Comparison of ENCODE assay signal across 8 mouse cellular contexts in the genomic region with DNA sequence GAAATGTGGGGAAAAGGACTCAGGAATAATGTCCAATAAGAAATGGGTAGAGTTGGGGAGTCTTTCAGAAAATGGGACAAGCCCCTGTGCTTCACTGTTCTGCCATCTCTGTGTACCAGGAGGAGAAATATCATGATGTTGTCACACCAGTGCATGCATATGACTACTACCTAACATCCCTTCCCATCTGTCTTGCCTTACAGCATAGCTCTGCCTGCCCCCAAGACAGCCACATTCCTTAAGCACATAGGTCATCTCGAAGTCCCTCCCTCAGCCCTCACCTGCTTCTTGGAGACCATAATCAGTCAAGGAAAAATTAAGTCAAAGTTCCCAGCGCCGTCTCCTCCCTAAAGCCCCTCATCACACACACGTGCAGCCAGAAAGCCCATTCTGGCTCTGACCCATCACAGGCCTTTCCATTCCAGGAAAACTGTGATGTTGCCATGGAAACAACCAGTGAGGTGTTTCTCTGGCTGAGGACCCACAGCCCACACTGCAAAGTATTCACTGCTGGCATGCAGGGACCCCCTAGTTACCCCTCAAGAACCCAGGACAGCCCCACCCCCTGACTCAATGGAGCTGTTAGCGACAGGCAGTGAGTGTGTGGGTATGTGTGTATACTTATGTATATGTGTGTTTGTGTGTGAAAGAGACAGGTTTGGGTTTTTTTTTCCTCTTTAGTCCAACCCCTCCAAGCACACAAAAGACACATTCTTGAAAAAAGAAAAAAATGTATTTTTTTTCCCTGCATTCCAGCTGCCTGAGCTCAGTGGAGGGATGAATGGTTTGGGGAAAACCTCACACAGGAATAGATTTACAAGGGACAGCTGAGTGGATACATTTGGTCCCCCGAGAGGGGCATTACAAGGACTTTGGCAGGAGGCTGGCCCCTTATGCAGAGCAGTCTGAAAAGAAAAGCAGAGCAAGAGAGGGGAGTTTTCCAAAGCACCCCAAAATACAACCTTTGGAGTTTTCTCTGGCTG.
DNase-seq lines count a peak whose midpoint lies in the region; ATAC-seq and TF ChIP-seq lines count a peak whose summit lies in the region.
"Had no signal": no experiment of that assay in that cellular context is flagged by ENCODE, and none has a peak within 500 bp of the region (broad histone marks: within the 10 kb centered on the region; RNA-seq: fewer than 3 reads in every experiment).

No protein-coding gene starts in this region.

- H3K36me3 ChIP-seq in liver, postnatal 0 days (replicated peaks; ENCODE audit: insufficient read depth, low read length): no peaks in the 10 kb centered on the region
- H3K36me3 ChIP-seq in embryonic facial prominence, embryonic 13.5 days: no peaks in the 10 kb centered on the region
- no peaks in the 10 kb centered on the region for H3K36me3 ChIP-seq in hindbrain, embryonic 13.5 days
- no peaks in the 10 kb centered on the region for H3K36me3 ChIP-seq in neural tube, embryonic 11.5 days (ENCODE audit: control insufficient read depth, insufficient read depth, low read length)
- H3K36me3 ChIP-seq: liver, embryonic 15.5 days had no signal

- TF ChIP-seq EP300 in liver, postnatal 0 days (IDR thresholded peaks at IDR 0.05; ENCODE audit: low read depth): no peak

- no peaks in the 10 kb centered on the region for H3K27me3 ChIP-seq in liver, postnatal 0 days (ENCODE audit: insufficient read depth, low read length)
- no peaks in the 10 kb centered on the region for H3K27me3 ChIP-seq in embryonic facial prominence, embryonic 13.5 days
- H3K27me3 ChIP-seq in hindbrain, embryonic 13.5 days: no peaks in the 10 kb centered on the region
- no peaks in the 10 kb centered on the region for H3K27me3 ChIP-seq in neural tube, embryonic 11.5 days (ENCODE audit: control insufficient read depth, insufficient read depth, low read length)
- H3K27me3 ChIP-seq: liver, embryonic 15.5 days had no signal

- peak; percentile 3 for DNase-seq in liver
- DNase-seq in liver, postnatal 0 days: no peak
- DNase-seq in neural tube, embryonic 11.5 days (ENCODE audit: low spot score): peak; percentile 28
- DNase-seq in cerebellum, postnatal 25 days: no peak

- H3K9me3 ChIP-seq in liver, postnatal 0 days (ENCODE audit: low read length): no peaks in the 10 kb centered on the region
- H3K9me3 ChIP-seq in embryonic facial prominence, embryonic 13.5 days: no peaks in the 10 kb centered on the region
- no peaks in the 10 kb centered on the region for H3K9me3 ChIP-seq in hindbrain, embryonic 13.5 days
- H3K9me3 ChIP-seq in neural tube, embryonic 11.5 days (ENCODE audit: control insufficient read depth, low read length): no peaks in the 10 kb centered on the region
- H3K9me3 ChIP-seq: liver, embryonic 15.5 days had no signal

- H3K27ac ChIP-seq in liver, postnatal 0 days (ENCODE audit: low read depth): no peak overlapping the region
- peak overlapping the region; percentile 66; the same call in 1 of the 2 replicates for H3K27ac ChIP-seq in embryonic facial prominence, embryonic 13.5 days
- no peak overlapping the region for H3K27ac ChIP-seq in hindbrain, embryonic 13.5 days
- H3K27ac ChIP-seq in neural tube, embryonic 11.5 days (ENCODE audit: low read depth, low read length): no peak overlapping the region
- H3K27ac ChIP-seq: liver, embryonic 15.5 days had no signal

- WGBS in liver, postnatal 0 days (ENCODE audit: insufficient replicate concordance): 56% methylated on average over 6 of the region's 6 CpGs
- WGBS in embryonic facial prominence, embryonic 13.5 days: 47% methylated on average over 6 of the region's 6 CpGs
- 47% methylated on average over 6 of the region's 6 CpGs for WGBS in hindbrain, embryonic 13.5 days
- 51% methylated on average over 6 of the region's 6 CpGs for WGBS in neural tube, embryonic 11.5 days

- no peak overlapping the region for H3K4me2 ChIP-seq in liver, postnatal 0 days (ENCODE audit: low read depth, low read length)
- H3K4me2 ChIP-seq in embryonic facial prominence, embryonic 13.5 days: no peak overlapping the region
- no peak overlapping the region for H3K4me2 ChIP-seq in hindbrain, embryonic 13.5 days
- H3K4me2 ChIP-seq in neural tube, embryonic 11.5 days (ENCODE audit: low read depth): no peak overlapping the region
- H3K4me2 ChIP-seq: liver, embryonic 15.5 days had no signal

- H3K4me3 ChIP-seq in liver, postnatal 0 days (ENCODE audit: low read depth, low read length): no peak overlapping the region
- H3K4me3 ChIP-seq in embryonic facial prominence, embryonic 13.5 days: no peak overlapping the region
- H3K4me3 ChIP-seq in hindbrain, embryonic 13.5 days: no peak overlapping the region
- H3K4me3 ChIP-seq in neural tube, embryonic 11.5 days (ENCODE audit: low read depth, low read length): no peak overlapping the region
- H3K4me3 ChIP-seq: liver, embryonic 15.5 days had no signal

- no peak for TF ChIP-seq CTCF in liver, postnatal 0 days (IDR thresholded peaks at IDR 0.05; ENCODE audit: low read depth)

- no peaks in the 10 kb centered on the region for H3K4me1 ChIP-seq in liver, postnatal 0 days (ENCODE audit: insufficient read depth)
- H3K4me1 ChIP-seq in embryonic facial prominence, embryonic 13.5 days: peaks cover 26% of the 10 kb centered on the region
- peaks cover 22% of the 10 kb centered on the region for H3K4me1 ChIP-seq in hindbrain, embryonic 13.5 days (replicated peaks)
- no peaks in the 10 kb centered on the region for H3K4me1 ChIP-seq in neural tube, embryonic 11.5 days (ENCODE audit: control insufficient read depth, insufficient read depth, low read length)
- H3K4me1 ChIP-seq: liver, embryonic 15.5 days had no signal

- no peak for ATAC-seq in liver, postnatal 0 days
- ATAC-seq in embryonic facial prominence, embryonic 13.5 days (ENCODE audit: insufficient number of reproducible peaks, insufficient read depth, low FRiP score, low TSS enrichment, low read depth): peak; percentile 71; the same call in 1 of the 2 replicates
- peak; percentile 78 for ATAC-seq in hindbrain, embryonic 13.5 days (ENCODE audit: low FRiP score)
- ATAC-seq in neural tube, embryonic 11.5 days (ENCODE audit: insufficient read depth, low FRiP score, low TSS enrichment): no peak
- ATAC-seq in erythroblast, adult 5-6 weeks (replicated peaks; ENCODE audit: low FRiP score, poor library complexity, severe bottlenecking): no peak

- no peak overlapping the region for H3K9ac ChIP-seq in liver, postnatal 0 days (replicated peaks)
- H3K9ac ChIP-seq in embryonic facial prominence, embryonic 13.5 days: no peak overlapping the region
- H3K9ac ChIP-seq in hindbrain, embryonic 13.5 days: no peak overlapping the region
- H3K9ac ChIP-seq in neural tube, embryonic 11.5 days (ENCODE audit: low read length): no peak overlapping the region
- H3K9ac ChIP-seq: liver, embryonic 15.5 days had no signal

Comparison
In these comparisons a context has a peak if more than half of its experiments do, and no peak if none do; other contexts are left out.
1. DNase-seq: peak in liver (single experiment) and neural tube, embryonic 11.5 days (single experiment); none in liver, postnatal 0 days (single experiment) and cerebellum, postnatal 25 days (0 of 2).
2. ATAC-seq: peak in embryonic facial prominence, embryonic 13.5 days (single experiment) and hindbrain, embryonic 13.5 days (single experiment); none in liver, postnatal 0 days (single experiment), neural tube, embryonic 11.5 days (single experiment) and erythroblast, adult 5-6 weeks (single experiment).